Mouse (Mus musculus): ENCODE data around the gene Plb1. TPM values are rescaled to one million over a fixed set of nuclear protein-coding genes. Genes with fewer than 3 reads are reported as not detected.

Gene Plb1
- 0.16 and 0.29 TPM in 2 replicates for polyA plus RNA-seq (2015; fragmentation: Nextera tagmentation; extraction: Ambion mirVana)

GRCm38 (mm10) chr5:32232474-32232873 is at the start of gene Plb1:
Gene Plb1 (plus strand): TSS chr5:32232708.

Other genes starting within 250 kb of the Plb1 start
- 3.3 and 4.4 TPM in 2 replicates for gene Fosl2, start 96.9 kb upstream of the Plb1 start, polyA plus RNA-seq (2015; fragmentation: Nextera tagmentation; extraction: Ambion mirVana)
- 176 and 187 TPM in 2 replicates for gene Ppp1cb, start 226.1 kb downstream of the Plb1 start, polyA plus RNA-seq (2015; fragmentation: Nextera tagmentation; extraction: Ambion mirVana)